Mouse (Mus musculus): ENCODE measurements around the gene Olfr92. TPM values are rescaled to one million over a fixed set of nuclear protein-coding genes. Genes with fewer than 3 reads are reported as not detected.

Gene Olfr92
- total and polyA plus RNA-seq, 3 experiments = not detected

- no peak for DNase-seq (ENCODE audit: low read depth, low spot score)
- no peak for TF ChIP-seq MXI1 (IDR thresholded peaks at IDR 0.05; ENCODE audit: low read depth, low read length)
- TF ChIP-seq MAZ (IDR thresholded peaks at IDR 0.05; ENCODE audit: low read depth, low read length) = no peak
- no peak for TF ChIP-seq RCOR1 (IDR thresholded peaks at IDR 0.05; ENCODE audit: low read depth, low read length)
- no peak for TF ChIP-seq POLR2AphosphoS5 (IDR thresholded peaks at IDR 0.05; ENCODE audit: borderline replicate concordance, low read depth, low read length)
- no peak for TF ChIP-seq TAL1 (IDR thresholded peaks at IDR 0.05; ENCODE audit: low read length)
- TF ChIP-seq ZKSCAN1 (IDR thresholded peaks at IDR 0.05; ENCODE audit: low read depth, low read length) = no peak
- no peak for TF ChIP-seq MAFK (IDR thresholded peaks at IDR 0.05; ENCODE audit: borderline replicate concordance, low read depth, low read length)
- TF ChIP-seq SIN3A (IDR thresholded peaks at IDR 0.05; ENCODE audit: low read length) = no peak
- no peak for TF ChIP-seq CHD1 (IDR thresholded peaks at IDR 0.05; ENCODE audit: low read depth, low read length)
- no peak for TF ChIP-seq NELFE (IDR thresholded peaks at IDR 0.05; ENCODE audit: low read depth, low read length)
- no peak for TF ChIP-seq ZC3H11A (IDR thresholded peaks at IDR 0.05; ENCODE audit: low read depth, low read length)
- no peak for TF ChIP-seq CTCF (IDR thresholded peaks at IDR 0.05 in 2 of 3, conservative IDR thresholded peaks at IDR 0.05 in 1 of 3; ENCODE audit: control insufficient read depth in 1 of 3, insufficient read depth in 1 of 3, low read depth in 2 of 3, low read length in 3 of 3, poor library complexity in 1 of 3, severe bottlenecking in 1 of 3)
- no peak for TF ChIP-seq HCFC1 (IDR thresholded peaks at IDR 0.05; ENCODE audit: low read depth, low read length)
- no peak for TF ChIP-seq BHLHE40 (IDR thresholded peaks at IDR 0.05; ENCODE audit: borderline replicate concordance, low read depth, low read length)
- TF ChIP-seq MYB (IDR thresholded peaks at IDR 0.05; ENCODE audit: low read depth, low read length) = no peak
- TF ChIP-seq CHD2 (IDR thresholded peaks at IDR 0.05; ENCODE audit: low read length) = no peak
- TF ChIP-seq TCF12 (IDR thresholded peaks at IDR 0.05; ENCODE audit: low read depth, low read length) = no peak
- TF ChIP-seq GABPA (IDR thresholded peaks at IDR 0.05; ENCODE audit: low read depth, low read length) = no peak
- H3K36me3 ChIP-seq (ENCODE audit: control insufficient read depth in 1 of 2, insufficient read depth in 2 of 2, low read length in 2 of 2) = no peaks in the 10 kb centered on the region
- H3K27me3 ChIP-seq (ENCODE audit: control insufficient read depth in 1 of 2, insufficient read depth in 2 of 2, low read length in 2 of 2) = no peaks in the 10 kb centered on the region
- H3K9ac ChIP-seq (ENCODE audit: control insufficient read depth, low read depth, low read length, poor library complexity, severe bottlenecking) = no peak overlapping the region
- H3K9me3 ChIP-seq (replicated peaks; ENCODE audit: insufficient read depth, low read length) = no peaks in the 10 kb centered on the region
- H3K4me1 ChIP-seq (ENCODE audit: control insufficient read depth in 1 of 2, insufficient read depth in 2 of 2, low read length in 2 of 2) = no peaks in the 10 kb centered on the region
- H3K79me2 ChIP-seq (ENCODE audit: control insufficient read depth, insufficient read depth, low read length, poor library complexity) = no peaks in the 10 kb centered on the region
- H3K27ac ChIP-seq (ENCODE audit: control insufficient read depth, low read depth, low read length) = no peak overlapping the region
- H3K4me3 ChIP-seq (ENCODE audit: control insufficient read depth in 1 of 2, insufficient read depth in 1 of 2, low read depth in 2 of 2, low read length in 2 of 2) = no peak overlapping the region
Observed at GRCm38 (mm10) chr17:37072730-37073276, 47.1 kb downstream of the Olfr92 start.

GRCm38 (mm10) chr17:37072080-37072729, 47.7 kb downstream of the Olfr92 start:
- Histone ChIP-seq H3K27ac (ENCODE audit: control insufficient read depth, low read depth, low read length) (no peak overlapping the region), H3K27me3 (ENCODE audit: control insufficient read depth in 1 of 2, insufficient read depth in 2 of 2, low read length in 2 of 2) (no peaks in the 10 kb centered on the region), H3K79me2 (ENCODE audit: control insufficient read depth, insufficient read depth, low read length, poor library complexity) (no peaks in the 10 kb centered on the region), H3K9ac (ENCODE audit: control insufficient read depth, low read depth, low read length, poor library complexity, severe bottlenecking) (no peak overlapping the region), H3K9me3 (replicated peaks; ENCODE audit: insufficient read depth, low read length) (no peaks in the 10 kb centered on the region), H3K4me3 (ENCODE audit: control insufficient read depth in 1 of 2, insufficient read depth in 1 of 2, low read depth in 2 of 2, low read length in 2 of 2) (no peak overlapping the region), H3K36me3 (ENCODE audit: control insufficient read depth in 1 of 2, insufficient read depth in 2 of 2, low read length in 2 of 2) (no peaks in the 10 kb centered on the region), H3K4me1 (ENCODE audit: control insufficient read depth in 1 of 2, insufficient read depth in 2 of 2, low read length in 2 of 2) (no peaks in the 10 kb centered on the region)
- no peak for DNase-seq (ENCODE audit: low read depth, low spot score)
- TF ChIP-seq CHD2 (IDR thresholded peaks at IDR 0.05; ENCODE audit: low read length) (no peak), USF1 (IDR thresholded peaks at IDR 0.05; ENCODE audit: low read depth, low read length) (no peak), USF2 (IDR thresholded peaks at IDR 0.05; ENCODE audit: borderline replicate concordance in 1 of 2, insufficient read depth in 1 of 2, low read depth in 1 of 2, low read length in 2 of 2) (no peak), EP300 (IDR thresholded peaks at IDR 0.05; ENCODE audit: low read depth in 1 of 2, low read length in 2 of 2) (no peak), ZKSCAN1 (IDR thresholded peaks at IDR 0.05; ENCODE audit: low read depth, low read length) (no peak), KAT2A (conservative IDR thresholded peaks at IDR 0.05; ENCODE audit: low read depth, low read length) (no peak), TBP (IDR thresholded peaks at IDR 0.05; ENCODE audit: low read depth, low read length) (no peak), POLR2AphosphoS5 (IDR thresholded peaks at IDR 0.05; ENCODE audit: borderline replicate concordance, low read depth, low read length) (no peak)
